Mouse (Mus musculus) stomach, embryonic 16.5 days (tissue): ENCODE data around the gene Gm9844. TPM values are rescaled to one million over a fixed set of nuclear protein-coding genes. Genes with fewer than 3 reads are reported as not detected.
A peak's percentile ranks its signal among the peaks of the same experiment; 100 is the strongest.
"Not testable (repeated sequence)": the region's sequence is repeated elsewhere in the genome, so short reads cannot be mapped to it uniquely, and the experiment has no call there.

Experiments
- ATAC-seq: fragments of 200-750 bp; cut with Nextera tagmentation; 2 replicates; pipeline ENCODE4 v1.8.0; 2017; ENCODE audit warnings: moderate number of reproducible peaks, moderate TSS enrichment; ENCODE audit not compliant: insufficient read depth, low FRiP score
- H3K27ac ChIP-seq: fragments of 300-500 bp; sonication (generic); 2 replicates; pipeline ENCODE4 v1.5.1; 2014; ENCODE audit warnings: low read length
- H3K27me3 ChIP-seq: fragments of 300-500 bp; sonication (generic); 2 replicates; pipeline ENCODE4 v1.6.1; 2014; ENCODE audit warnings: low read length, control low read depth, mixed read lengths; ENCODE audit not compliant: control insufficient read depth, insufficient read depth
- H3K36me3 ChIP-seq: fragments of 300-500 bp; sonication (generic); 2 replicates; pipeline ENCODE4 v1.6.1; 2014; ENCODE audit warnings: low read length; ENCODE audit not compliant: control insufficient read depth, insufficient read depth
- H3K4me1 ChIP-seq: fragments of 300-500 bp; sonication (generic); 2 replicates; pipeline ENCODE4 v1.6.1; 2014; ENCODE audit warnings: low read length, control low read depth, mixed read lengths; ENCODE audit not compliant: control insufficient read depth, insufficient read depth
- H3K4me2 ChIP-seq: fragments of 300-500 bp; sonication (generic); 2 replicates; pipeline ENCODE4 v1.6.1; 2014; ENCODE audit warnings: low read depth, low read length, mixed read lengths
- H3K4me3 ChIP-seq: fragments of 300-500 bp; sonication (generic); replicated peaks from 2 replicates; pipeline ENCODE4 v1.5.1; 2014; ENCODE audit warnings: mild to moderate bottlenecking, low read length
- H3K9ac ChIP-seq: fragments of 300-500 bp; sonication (generic); 2 replicates; pipeline ENCODE4 v1.6.1; 2014; ENCODE audit warnings: low read length
- H3K9me3 ChIP-seq: fragments of 300-500 bp; sonication (generic); replicated peaks from 2 replicates; pipeline ENCODE4 v1.6.1; 2016; ENCODE audit warnings: low read length, control low read depth; ENCODE audit not compliant: control insufficient read depth
- WGBS: fragments of 180-500 bp; shearing (Covaris S2); extraction: QIAGEN DNeasy Blood & Tissue Kit; methylation state at CpG from one replicate; pipeline ENCODE4 v1.1.7; 2014; 5-methylcytosine and 5-hydroxymethylcytosine counted together
- polyA plus RNA-seq: library from polyadenylated mRNA; unstranded; fragments of >200 nt; fragmentation: Nextera tagmentation; extraction: Ambion mirVana; gene quantifications from 2 replicates; pipeline ENCODE4 v1.2.1, GENCODE M21; 2015

The Gm9844 gene
- polyA plus RNA-seq: 11.4 and 20.6 TPM in 2 replicates

- Histone ChIP-seq H3K36me3 (no peaks in the 10 kb centered on the region), H3K9me3 (no peaks in the 10 kb centered on the region), H3K4me2 (no peak within 1 kb of the TSS), H3K4me3 (no peak within 1 kb of the TSS), H3K9ac (no peak within 1 kb of the TSS), H3K4me1 (no peaks in the 10 kb centered on the region), H3K27me3 (no peaks in the 10 kb centered on the region), H3K27ac (no peak within 1 kb of the TSS)
- WGBS: 87% methylated on average over 7 of the region's 7 CpGs
- no peak for ATAC-seq
These were observed at the start of gene Gm9844 for GRCm38 (mm10) chr7:24861913-24862312. Gm9844 (plus strand) TSS chr7:24862213.

DNA sequence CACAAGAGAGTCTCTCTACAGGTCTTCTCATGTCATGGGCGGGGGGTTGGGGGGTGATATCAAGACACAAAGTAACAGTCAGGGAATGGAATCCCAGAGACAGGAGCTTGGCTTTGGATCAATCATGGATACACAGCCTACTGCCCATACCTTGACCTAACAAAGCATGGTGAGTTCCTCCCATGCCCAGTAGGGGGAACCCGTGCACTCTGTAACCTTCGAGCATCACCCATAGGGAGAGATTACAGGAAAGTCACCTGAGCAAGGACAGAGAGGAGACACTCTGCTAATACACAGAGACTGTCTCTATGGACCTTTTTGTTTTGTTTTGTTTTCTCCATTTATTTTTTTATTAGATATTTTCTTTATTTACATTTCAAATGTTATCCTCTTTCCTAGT is 44.5 kb upstream of the Gm9844 start:
- 0% methylated on average over 3 of the region's 3 CpGs for WGBS
- Histone ChIP-seq H3K9ac (no peak overlapping the region), H3K4me2 (no peak overlapping the region), H3K36me3 (no peaks in the 10 kb centered on the region), H3K27me3 (no peaks in the 10 kb centered on the region), H3K9me3 (no peaks in the 10 kb centered on the region), H3K4me1 (no peaks in the 10 kb centered on the region), H3K4me3 (no peak overlapping the region), H3K27ac (no peak overlapping the region)
- ATAC-seq: peak; percentile 73

- Histone ChIP-seq H3K9me3 (no peaks in the 10 kb centered on the region), H3K4me2 (no peak overlapping the region), H3K27ac (no peak overlapping the region), H3K4me3 (no peak overlapping the region), H3K4me1 (no peaks in the 10 kb centered on the region), H3K9ac (no peak overlapping the region), H3K36me3 (no peaks in the 10 kb centered on the region), H3K27me3 (no peaks in the 10 kb centered on the region)
- WGBS: 57% methylated on average over 7 of the region's 7 CpGs
- no peak for ATAC-seq
These were observed 37.6 kb upstream of the Gm9844 start for GRCm38 (mm10) chr7:24824452-24824851.

GRCm38 (mm10) chr7:24827181-24827580 is 34.8 kb upstream of the Gm9844 start:
- Histone ChIP-seq H3K27me3 (no peaks in the 10 kb centered on the region), H3K4me3 (no peak overlapping the region), H3K4me2 (no peak overlapping the region), H3K27ac (no peak overlapping the region), H3K9ac (no peak overlapping the region), H3K36me3 (no peaks in the 10 kb centered on the region), H3K9me3 (no peaks in the 10 kb centered on the region), H3K4me1 (no peaks in the 10 kb centered on the region)
- 86% methylated on average over 4 of the region's 4 CpGs for WGBS
- ATAC-seq: no peak

DNA sequence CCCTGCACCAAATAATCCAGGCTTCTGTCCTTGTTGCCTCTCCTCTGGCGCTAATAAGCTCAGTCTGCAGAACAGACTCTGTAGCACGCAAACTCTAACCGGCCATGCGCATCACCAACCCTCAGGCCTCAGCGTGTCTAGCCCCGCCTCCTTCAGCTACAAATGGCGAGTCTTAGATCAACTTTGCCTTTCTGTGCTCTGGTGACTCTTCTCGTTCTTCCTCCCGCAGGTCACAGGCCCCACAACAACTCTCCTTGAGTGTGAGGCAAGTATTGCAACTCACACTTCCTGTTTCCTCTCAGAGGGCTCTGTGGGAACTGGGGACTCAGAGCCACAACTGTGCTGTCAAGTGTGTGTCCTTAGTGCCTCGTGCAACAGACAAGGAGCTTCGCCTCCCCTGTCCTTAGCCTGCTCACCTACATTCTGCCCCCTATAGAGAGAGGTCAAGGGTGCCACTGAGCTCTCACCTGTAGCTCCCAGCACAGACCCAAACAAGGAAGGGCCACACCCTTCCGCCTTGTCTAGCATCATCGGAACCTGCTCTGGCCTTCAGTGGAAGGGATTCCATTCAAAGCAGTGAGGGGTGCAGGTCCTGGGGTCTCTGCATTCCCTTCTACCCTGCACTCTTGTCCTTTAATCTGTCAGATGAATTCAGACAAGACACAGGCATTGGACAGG is 23.1 kb upstream of the Gm9844 start:
- not testable (repeated sequence) for H3K4me3 ChIP-seq, H3K27me3 ChIP-seq, H3K4me2 ChIP-seq, H3K27ac ChIP-seq, H3K9ac ChIP-seq, H3K9me3 ChIP-seq, H3K4me1 ChIP-seq, H3K36me3 ChIP-seq
- WGBS: 58% methylated on average over 12 of the region's 13 CpGs
- 0 out of 2 replicates have a peak, but pooled peaks have one; percentile 21 for ATAC-seq

DNA sequence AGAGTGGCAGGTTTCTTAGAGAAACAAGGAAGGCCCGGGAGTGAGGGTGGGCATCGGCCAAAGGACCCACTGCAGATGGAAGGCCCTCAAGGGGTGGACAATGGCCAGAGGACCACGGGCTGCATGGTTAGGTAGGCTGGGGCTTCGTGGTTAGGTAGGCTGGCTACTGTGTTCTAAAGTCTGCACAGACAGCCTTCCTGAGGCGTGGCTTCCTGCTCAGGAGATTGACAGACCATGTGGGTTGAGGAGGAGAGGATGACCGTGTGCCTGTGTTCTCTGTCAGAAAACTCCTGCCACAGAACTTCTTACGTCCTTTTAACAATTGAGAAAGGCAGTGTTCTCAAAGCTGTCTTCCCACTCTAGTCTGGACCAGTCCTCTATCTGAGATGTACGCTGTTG is 22.6 kb upstream of the Gm9844 start:
- H3K27ac ChIP-seq: no peak overlapping the region
- H3K4me2 ChIP-seq: no peak overlapping the region
- no peak overlapping the region for H3K4me3 ChIP-seq
- ATAC-seq: no peak
- 81% methylated on average over 8 of the region's 8 CpGs for WGBS
- H3K9ac ChIP-seq: no peak overlapping the region
- no peaks in the 10 kb centered on the region for H3K36me3 ChIP-seq
- no peaks in the 10 kb centered on the region for H3K27me3 ChIP-seq
- no peaks in the 10 kb centered on the region for H3K4me1 ChIP-seq
- H3K9me3 ChIP-seq: no peaks in the 10 kb centered on the region

GRCm38 (mm10) chr7:24840331-24840730 is 21.7 kb upstream of the Gm9844 start:
- Histone ChIP-seq H3K36me3 (no peaks in the 10 kb centered on the region), H3K4me1 (no peaks in the 10 kb centered on the region), H3K9me3 (no peaks in the 10 kb centered on the region), H3K27ac (no peak overlapping the region), H3K27me3 (no peaks in the 10 kb centered on the region), H3K9ac (no peak overlapping the region), H3K4me2 (no peak overlapping the region), H3K4me3 (no peak overlapping the region)
- 59% methylated on average over 3 of the region's 3 CpGs for WGBS
- ATAC-seq: no peak

DNA sequence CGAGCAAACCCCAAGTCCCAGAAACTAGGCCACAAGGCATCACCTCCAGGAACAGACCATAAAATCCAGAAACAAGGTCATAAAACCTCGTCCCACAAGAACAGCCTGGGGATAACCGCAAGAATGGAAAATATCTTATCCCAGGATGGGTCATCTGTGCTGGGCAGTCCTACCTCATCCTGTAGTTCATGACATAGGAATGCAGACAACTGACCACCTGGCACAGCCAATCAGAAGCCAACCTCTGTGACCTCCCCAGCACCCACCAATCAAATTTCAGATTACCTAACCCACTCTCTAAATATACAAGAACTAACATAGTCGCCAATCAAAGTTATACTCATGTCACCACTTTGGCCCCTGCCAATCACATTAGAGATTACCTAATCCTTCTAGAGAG is 21.0 kb upstream of the Gm9844 start:
- no peak overlapping the region for H3K9ac ChIP-seq
- no peak overlapping the region for H3K4me3 ChIP-seq
- no peak overlapping the region for H3K27ac ChIP-seq
- WGBS: 80% methylated on average over 4 of the region's 4 CpGs
- no peak overlapping the region for H3K4me2 ChIP-seq
- no peaks in the 10 kb centered on the region for H3K36me3 ChIP-seq
- H3K27me3 ChIP-seq: no peaks in the 10 kb centered on the region
- H3K4me1 ChIP-seq: no peaks in the 10 kb centered on the region
- no peak for ATAC-seq
- H3K9me3 ChIP-seq: no peaks in the 10 kb centered on the region

GRCm38 (mm10) chr7:24844144-24844543 is 17.9 kb upstream of the Gm9844 start:
- WGBS: 35% methylated on average over 5 of the region's 5 CpGs
- Histone ChIP-seq H3K4me2 (no peak overlapping the region), H3K4me1 (no peaks in the 10 kb centered on the region), H3K9ac (no peak overlapping the region), H3K36me3 (no peaks in the 10 kb centered on the region), H3K9me3 (no peaks in the 10 kb centered on the region), H3K4me3 (no peak overlapping the region), H3K27me3 (no peaks in the 10 kb centered on the region), H3K27ac (no peak overlapping the region)
- no peak for ATAC-seq
